Mouse (Mus musculus): ENCODE measurements at regions not wholly inside any gene's neighbourhood (a gene's known extent, or its start where the extent isn't known, plus 50 kb on each side); places are given as distances from the start of the nearest gene placed in this dataset.

DNA sequence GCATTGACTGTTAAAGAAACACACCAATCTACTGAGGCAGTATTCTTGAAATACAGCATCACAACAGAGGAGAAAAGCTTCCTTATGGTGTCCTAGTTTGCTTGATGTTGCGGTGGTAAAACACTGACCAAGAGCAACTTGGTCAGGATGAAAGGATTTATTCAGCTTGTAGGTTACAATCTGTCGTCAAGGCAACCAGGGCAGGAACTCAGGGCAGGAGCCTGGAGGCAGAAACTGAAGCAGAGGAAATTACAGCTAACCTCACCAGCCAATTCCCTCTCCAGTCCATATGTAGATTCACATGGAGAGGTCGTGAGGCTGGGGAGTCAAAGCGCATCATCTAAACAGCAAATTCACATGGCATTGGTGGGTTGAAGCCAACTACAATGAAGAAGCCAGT is 86.3 kb upstream of the Rxfp2 start:
- ATAC-seq (ENCODE audit: extremely low read depth, insufficient number of reproducible peaks, low FRiP score, poor library complexity, severe bottlenecking) (no peak), DNase-seq (ENCODE audit: low spot score) (no peak)
- Histone ChIP-seq H3K27me3 (ENCODE audit: insufficient read depth, low read length) (no peaks in the 10 kb centered on the region), H3K4me3 (ENCODE audit: low read depth, low read length) (no peak overlapping the region), H3K36me3 (replicated peaks) (no peaks in the 10 kb centered on the region), H3K4me1 (ENCODE audit: insufficient read depth, low read depth, low read length) (no peaks in the 10 kb centered on the region), H3K9me3 (replicated peaks) (peaks cover 40% of the 10 kb centered on the region)
- TF ChIP-seq POLR2AphosphoS5 (IDR thresholded peaks at IDR 0.05; ENCODE audit: insufficient replicate concordance, low read depth, low read length) (no peak), TAL1 (conservative IDR thresholded peaks at IDR 0.05; ENCODE audit: low read depth, low read length) (no peak), GATA2 (IDR thresholded peaks at IDR 0.05; ENCODE audit: borderline replicate concordance, low read depth, low read length) (no peak), CTCF (IDR thresholded peaks at IDR 0.05; ENCODE audit: low read depth, low read length) (no peak), GATA1 (IDR thresholded peaks at IDR 0.05; ENCODE audit: borderline replicate concordance, low read length) (no peak)

DNA sequence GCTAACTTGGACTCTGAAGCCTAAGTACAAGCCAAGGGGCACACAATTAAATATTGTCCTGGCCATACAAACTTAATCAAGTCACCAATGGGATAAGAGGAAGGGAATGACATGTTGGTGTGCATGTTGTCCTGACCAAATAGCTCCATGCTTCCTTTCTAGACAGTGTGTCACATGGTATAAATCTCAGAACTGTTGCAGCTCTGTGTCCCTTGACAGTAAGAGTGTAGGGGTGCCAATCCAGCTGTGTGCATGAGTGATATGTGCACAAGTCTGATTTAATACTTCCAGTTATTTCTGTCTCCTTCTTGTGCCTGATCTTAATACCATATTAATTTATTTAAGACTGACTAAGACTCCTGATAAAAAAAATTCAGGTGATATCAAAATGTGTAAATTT is 72.8 kb upstream of the Rxfp2 start:
- ATAC-seq (ENCODE audit: extremely low read depth, insufficient number of reproducible peaks, low FRiP score, poor library complexity, severe bottlenecking) = no peak
- no peak for DNase-seq (ENCODE audit: low spot score)
- Histone ChIP-seq H3K27me3 (ENCODE audit: insufficient read depth, low read length) (no peaks in the 10 kb centered on the region), H3K9me3 (replicated peaks) (peaks cover 53% of the 10 kb centered on the region), H3K36me3 (replicated peaks) (no peaks in the 10 kb centered on the region), H3K4me3 (ENCODE audit: low read depth, low read length) (no peak overlapping the region), H3K4me1 (ENCODE audit: insufficient read depth, low read depth, low read length) (no peaks in the 10 kb centered on the region)
- no peak for TF ChIP-seq POLR2AphosphoS5 (IDR thresholded peaks at IDR 0.05; ENCODE audit: insufficient replicate concordance, low read depth, low read length)

DNA sequence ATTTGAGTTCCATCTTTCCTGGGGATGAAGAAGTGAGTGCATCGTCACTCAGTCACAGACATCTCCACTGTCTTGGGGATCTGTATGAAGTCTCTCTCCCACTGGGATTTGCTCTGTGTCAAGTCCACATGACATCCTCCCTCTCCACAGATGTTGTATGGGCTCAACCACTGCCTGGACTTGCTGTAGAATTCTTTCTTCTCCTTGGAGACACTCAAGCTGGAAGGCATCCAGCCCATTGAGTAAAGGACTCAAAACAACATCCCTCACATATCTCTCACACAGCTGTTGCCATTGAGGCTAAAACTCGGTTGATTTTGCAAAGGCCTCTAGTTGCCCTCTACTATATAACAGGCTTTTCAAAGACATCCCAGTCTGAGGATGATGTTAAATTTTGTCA is 71.0 kb upstream of the Rxfp2 start:
- no peak for ATAC-seq (ENCODE audit: extremely low read depth, insufficient number of reproducible peaks, low FRiP score, poor library complexity, severe bottlenecking)
- DNase-seq (ENCODE audit: low spot score) = no peak
- H3K9me3 ChIP-seq (replicated peaks) = peaks cover 57% of the 10 kb centered on the region
- H3K4me1 ChIP-seq (ENCODE audit: insufficient read depth, low read depth, low read length) = no peaks in the 10 kb centered on the region
- H3K4me3 ChIP-seq (ENCODE audit: low read depth, low read length) = no peak overlapping the region
- no peaks in the 10 kb centered on the region for H3K27me3 ChIP-seq (ENCODE audit: insufficient read depth, low read length)
- no peaks in the 10 kb centered on the region for H3K36me3 ChIP-seq (replicated peaks)
- TF ChIP-seq CTCF (IDR thresholded peaks at IDR 0.05; ENCODE audit: low read depth, low read length) (no peak), POLR2AphosphoS5 (IDR thresholded peaks at IDR 0.05; ENCODE audit: insufficient replicate concordance, low read depth, low read length) (no peak), GATA1 (IDR thresholded peaks at IDR 0.05; ENCODE audit: borderline replicate concordance, low read length) (no peak), TAL1 (conservative IDR thresholded peaks at IDR 0.05; ENCODE audit: low read depth, low read length) (no peak), GATA2 (IDR thresholded peaks at IDR 0.05; ENCODE audit: borderline replicate concordance, low read depth, low read length) (no peak)

DNA sequence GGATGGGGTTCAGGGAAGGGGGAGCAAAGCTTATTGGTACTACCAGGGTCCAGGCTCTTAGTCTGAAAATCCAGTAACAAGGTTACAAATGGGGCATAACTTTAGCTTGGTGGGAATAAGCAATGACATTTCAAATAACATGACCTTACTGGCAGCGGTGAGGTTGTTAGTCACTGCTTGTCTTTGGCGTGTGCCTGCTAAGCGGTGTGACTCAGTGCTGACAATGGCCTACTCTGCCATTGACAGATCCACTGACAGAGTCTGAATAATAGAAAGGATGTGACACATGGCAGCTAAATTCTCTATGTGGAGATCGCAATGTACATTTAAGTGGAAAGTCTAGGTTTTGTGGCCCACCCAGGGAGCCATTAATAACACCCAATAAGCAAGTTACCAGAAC is 61.5 kb upstream of the Rxfp2 start:
- Histone ChIP-seq H3K4me1 (ENCODE audit: insufficient read depth, low read depth, low read length) (no peaks in the 10 kb centered on the region), H3K36me3 (replicated peaks) (no peaks in the 10 kb centered on the region), H3K27me3 (ENCODE audit: insufficient read depth, low read length) (no peaks in the 10 kb centered on the region), H3K4me3 (ENCODE audit: low read depth, low read length) (no peak overlapping the region), H3K9me3 (replicated peaks) (peaks cover 45% of the 10 kb centered on the region)
- no peak for ATAC-seq (ENCODE audit: extremely low read depth, insufficient number of reproducible peaks, low FRiP score, poor library complexity, severe bottlenecking)
- DNase-seq (ENCODE audit: low spot score) = no peak
- no peak for TF ChIP-seq CTCF (IDR thresholded peaks at IDR 0.05; ENCODE audit: low read depth, low read length)
- TF ChIP-seq GATA1 (IDR thresholded peaks at IDR 0.05; ENCODE audit: borderline replicate concordance, low read length) = no peak
- no peak for TF ChIP-seq GATA2 (IDR thresholded peaks at IDR 0.05; ENCODE audit: borderline replicate concordance, low read depth, low read length)
- TF ChIP-seq POLR2AphosphoS5 (IDR thresholded peaks at IDR 0.05; ENCODE audit: insufficient replicate concordance, low read depth, low read length) = no peak
- no peak for TF ChIP-seq TAL1 (conservative IDR thresholded peaks at IDR 0.05; ENCODE audit: low read depth, low read length)

DNA sequence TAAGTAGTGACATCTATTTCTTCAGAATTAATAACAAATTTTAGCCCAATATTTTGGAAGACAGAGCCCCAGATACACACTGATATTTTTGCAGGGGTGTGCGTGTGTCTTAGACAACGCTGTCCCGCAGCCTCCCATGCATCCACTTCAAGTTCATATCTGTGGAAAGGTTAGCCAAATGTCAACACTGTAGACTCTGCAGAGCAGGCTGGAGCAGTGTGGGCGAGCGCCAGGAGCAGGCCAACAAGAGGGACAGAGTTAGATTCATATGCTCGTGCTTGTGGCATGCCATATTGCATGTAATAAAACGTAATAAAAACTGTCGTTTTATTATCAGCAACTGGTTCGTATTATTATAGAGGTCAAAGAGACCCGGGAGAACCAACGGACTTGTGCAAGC is 57.3 kb upstream of the Rxfp2 start:
- no peaks in the 10 kb centered on the region for H3K4me1 ChIP-seq (ENCODE audit: insufficient read depth, low read depth, low read length)
- H3K36me3 ChIP-seq (replicated peaks) = no peaks in the 10 kb centered on the region
- DNase-seq (ENCODE audit: low spot score) (no peak), ATAC-seq (ENCODE audit: extremely low read depth, insufficient number of reproducible peaks, low FRiP score, poor library complexity, severe bottlenecking) (no peak)
- TF ChIP-seq TAL1 (conservative IDR thresholded peaks at IDR 0.05; ENCODE audit: low read depth, low read length) = no peak
- no peak for TF ChIP-seq GATA2 (IDR thresholded peaks at IDR 0.05; ENCODE audit: borderline replicate concordance, low read depth, low read length)
- TF ChIP-seq POLR2AphosphoS5 (IDR thresholded peaks at IDR 0.05; ENCODE audit: insufficient replicate concordance, low read depth, low read length) = no peak
- TF ChIP-seq CTCF (IDR thresholded peaks at IDR 0.05; ENCODE audit: low read depth, low read length) = no peak
- TF ChIP-seq GATA1 (IDR thresholded peaks at IDR 0.05; ENCODE audit: borderline replicate concordance, low read length) = no peak
- H3K4me3 ChIP-seq (ENCODE audit: low read depth, low read length) = no peak overlapping the region
- peaks cover 44% of the 10 kb centered on the region for H3K9me3 ChIP-seq (replicated peaks)
- no peaks in the 10 kb centered on the region for H3K27me3 ChIP-seq (ENCODE audit: insufficient read depth, low read length)

DNA sequence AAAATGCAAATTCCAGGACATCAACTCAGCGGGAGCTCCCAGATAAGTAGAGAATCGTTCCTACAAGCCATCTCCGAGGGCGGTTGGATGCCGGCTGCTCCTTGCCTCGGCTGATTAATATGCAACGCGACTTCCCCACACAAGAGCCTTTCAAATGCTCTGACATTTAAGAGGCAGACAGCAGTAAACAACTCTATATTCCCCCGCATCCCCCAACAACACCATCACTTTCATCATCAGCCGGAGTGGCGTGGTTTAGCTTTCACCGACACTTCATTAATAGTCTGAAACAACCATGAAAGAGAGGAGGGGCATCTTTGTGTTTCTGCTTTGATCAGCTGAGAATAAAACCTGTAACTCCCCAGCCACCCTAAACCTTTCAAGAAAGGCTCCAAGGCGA is 53.7 kb upstream of the Rxfp2 start:
- DNase-seq (ENCODE audit: low spot score) = no peak
- H3K27me3 ChIP-seq (ENCODE audit: insufficient read depth, low read length) = no peaks in the 10 kb centered on the region
- no peak for TF ChIP-seq TAL1 (conservative IDR thresholded peaks at IDR 0.05; ENCODE audit: low read depth, low read length)
- TF ChIP-seq GATA2 (IDR thresholded peaks at IDR 0.05; ENCODE audit: borderline replicate concordance, low read depth, low read length) = no peak
- no peak for TF ChIP-seq GATA1 (IDR thresholded peaks at IDR 0.05; ENCODE audit: borderline replicate concordance, low read length)
- TF ChIP-seq POLR2AphosphoS5 (IDR thresholded peaks at IDR 0.05; ENCODE audit: insufficient replicate concordance, low read depth, low read length) = no peak
- no peak for ATAC-seq (ENCODE audit: extremely low read depth, insufficient number of reproducible peaks, low FRiP score, poor library complexity, severe bottlenecking)
- H3K4me3 ChIP-seq (ENCODE audit: low read depth, low read length) = no peak overlapping the region
- H3K9me3 ChIP-seq (replicated peaks) = peaks cover 53% of the 10 kb centered on the region
- no peaks in the 10 kb centered on the region for H3K4me1 ChIP-seq (ENCODE audit: insufficient read depth, low read depth, low read length)
- no peaks in the 10 kb centered on the region for H3K36me3 ChIP-seq (replicated peaks)

Measured in G1E (cell line).